Mouse (Mus musculus) stomach, postnatal 0 days (tissue): ENCODE measurements around the gene Col8a1. TPM values are rescaled to one million over a fixed set of nuclear protein-coding genes. Genes with fewer than 3 reads are reported as not detected.
A peak's percentile ranks its signal among the peaks of the same experiment; 100 is the strongest.

ENCODE experiments used
- ATAC-seq: fragments of 200-750 bp; cut with Nextera tagmentation; 2 replicates; pipeline ENCODE4 v1.8.0; 2017; ENCODE audit not compliant: low FRiP score, low TSS enrichment
- DNase-seq: peaks from one replicate; pipeline ENCODE4 v3.0.0-alpha.2; 2016; ENCODE audit warnings: low spot score
- H3K27ac ChIP-seq: fragments of 300-500 bp; sonication (generic); replicated peaks from 2 replicates; pipeline ENCODE4 v1.5.1; 2014; ENCODE audit warnings: mild to moderate bottlenecking, control low read depth
- H3K27me3 ChIP-seq: fragments of 300-500 bp; sonication (generic); 2 replicates; pipeline ENCODE4 v1.6.1; 2014; ENCODE audit warnings: low read length; ENCODE audit not compliant: control insufficient read depth, insufficient read depth
- H3K36me3 ChIP-seq: fragments of 300-500 bp; sonication (generic); 2 replicates; pipeline ENCODE4 v1.6.1; 2014; ENCODE audit warnings: low read length, mixed read lengths; ENCODE audit not compliant: control insufficient read depth, insufficient read depth
- H3K4me1 ChIP-seq: fragments of 300-500 bp; sonication (generic); replicated peaks from 2 replicates; pipeline ENCODE4 v1.6.1; 2014; ENCODE audit warnings: antibody characterized with exemption; ENCODE audit not compliant: control insufficient read depth, insufficient read depth
- H3K4me2 ChIP-seq: fragments of 300-500 bp; sonication (generic); replicated peaks from 2 replicates; pipeline ENCODE4 v1.6.1; 2014; ENCODE audit warnings: low read depth, mild to moderate bottlenecking, control low read depth, moderate library complexity
- H3K4me3 ChIP-seq: fragments of 300-500 bp; sonication (generic); 2 replicates; pipeline ENCODE4 v1.5.1; 2014; ENCODE audit warnings: low read depth, low read length, control low read depth
- H3K9ac ChIP-seq: fragments of 300-500 bp; sonication (generic); 2 replicates; pipeline ENCODE4 v1.6.1; 2014; ENCODE audit warnings: mild to moderate bottlenecking, low read length, control low read depth, mixed read lengths
- H3K9me3 ChIP-seq: fragments of 300-500 bp; sonication (generic); 2 replicates; pipeline ENCODE4 v1.6.1; 2016; ENCODE audit warnings: low read length; ENCODE audit not compliant: control insufficient read depth
- CTCF ChIP-seq: IDR thresholded peaks from 2 replicates; pipeline ENCODE4 v1.5.1; 2016; ENCODE audit warnings: antibody characterized with exemption, low read depth, mild to moderate bottlenecking, moderate library complexity
- EP300 ChIP-seq: optimal IDR thresholded peaks from 2 replicates; pipeline ENCODE3; 2016; ENCODE audit warnings: antibody characterized with exemption
- WGBS: fragments of 180-500 bp; shearing (Covaris S2); extraction: QIAGEN DNeasy Blood & Tissue Kit; methylation state at CpG from one replicate; pipeline ENCODE4 v1.1.7; 2014; 5-methylcytosine and 5-hydroxymethylcytosine counted together
- polyA plus RNA-seq: library from polyadenylated mRNA; unstranded; fragments of >200 nt; fragmentation: Nextera tagmentation; extraction: Ambion mirVana; gene quantifications from 2 replicates; pipeline ENCODE4 v1.2.1, GENCODE M21; 2015

Gene Col8a1
- polyA plus RNA-seq, 1 experiment from 2014 or later = 36.8 TPM

DNA sequence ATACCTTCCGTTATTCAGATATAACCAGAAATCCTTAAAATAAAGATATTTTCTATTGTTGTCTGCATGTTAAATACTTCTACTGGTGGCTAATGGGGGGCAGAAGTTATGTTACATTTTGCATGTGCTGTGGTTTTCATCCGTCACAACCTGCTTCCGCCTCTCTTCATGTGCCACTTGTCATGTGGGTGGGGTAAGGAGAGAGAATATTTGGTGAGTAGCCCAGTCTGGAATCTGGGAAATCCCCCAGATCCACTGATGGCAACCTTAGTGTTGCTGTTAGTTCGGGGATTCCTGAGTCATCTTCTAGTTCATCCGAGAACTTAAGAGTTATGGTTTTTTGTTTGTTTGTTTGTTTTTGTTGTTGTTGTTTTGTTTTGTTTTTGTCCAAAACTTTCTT is 55.8 kb downstream of the Col8a1 start:
- Histone ChIP-seq H3K9me3 (no peaks in the 10 kb centered on the region), H3K36me3 (no peaks in the 10 kb centered on the region), H3K27me3 (no peaks in the 10 kb centered on the region), H3K4me2 (no peak overlapping the region), H3K4me3 (no peak overlapping the region), H3K4me1 (no peaks in the 10 kb centered on the region), H3K27ac (no peak overlapping the region), H3K9ac (no peak overlapping the region)
- no peak for ATAC-seq
- whole genome bisulfite sequencing = 85% methylated on average over 5 of the region's 5 CpGs
- DNase-seq = no peak
- TF ChIP-seq EP300 (no peak), CTCF (no peak)

DNA sequence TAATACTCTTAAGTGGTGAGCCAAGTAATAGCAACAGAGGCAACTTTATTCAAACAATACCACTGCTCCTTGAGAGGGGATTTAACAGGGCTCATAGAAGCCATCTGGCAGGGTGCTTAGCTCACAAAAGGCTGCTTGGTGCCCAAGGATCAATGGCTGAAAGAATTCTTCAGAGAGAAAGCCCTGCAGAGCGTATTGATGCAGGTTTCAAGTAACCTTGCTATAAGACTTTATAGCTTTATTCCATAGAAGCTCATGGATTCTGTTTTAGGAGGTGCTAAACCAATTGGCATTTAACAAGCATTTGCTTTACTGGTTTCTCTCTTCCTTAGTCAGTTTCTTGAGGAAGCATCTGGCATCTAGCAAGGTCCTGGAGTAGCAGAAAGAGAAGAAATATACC is 59.8 kb downstream of the Col8a1 start:
- WGBS = 65% methylated on average over 1 of the region's 1 CpGs
- Histone ChIP-seq H3K27ac (no peak overlapping the region), H3K27me3 (no peaks in the 10 kb centered on the region), H3K9ac (no peak overlapping the region), H3K9me3 (no peaks in the 10 kb centered on the region), H3K36me3 (no peaks in the 10 kb centered on the region), H3K4me1 (no peaks in the 10 kb centered on the region), H3K4me2 (no peak overlapping the region), H3K4me3 (no peak overlapping the region)
- no peak for ATAC-seq
- TF ChIP-seq EP300 (no peak), CTCF (no peak)
- DNase-seq = no peak

DNA sequence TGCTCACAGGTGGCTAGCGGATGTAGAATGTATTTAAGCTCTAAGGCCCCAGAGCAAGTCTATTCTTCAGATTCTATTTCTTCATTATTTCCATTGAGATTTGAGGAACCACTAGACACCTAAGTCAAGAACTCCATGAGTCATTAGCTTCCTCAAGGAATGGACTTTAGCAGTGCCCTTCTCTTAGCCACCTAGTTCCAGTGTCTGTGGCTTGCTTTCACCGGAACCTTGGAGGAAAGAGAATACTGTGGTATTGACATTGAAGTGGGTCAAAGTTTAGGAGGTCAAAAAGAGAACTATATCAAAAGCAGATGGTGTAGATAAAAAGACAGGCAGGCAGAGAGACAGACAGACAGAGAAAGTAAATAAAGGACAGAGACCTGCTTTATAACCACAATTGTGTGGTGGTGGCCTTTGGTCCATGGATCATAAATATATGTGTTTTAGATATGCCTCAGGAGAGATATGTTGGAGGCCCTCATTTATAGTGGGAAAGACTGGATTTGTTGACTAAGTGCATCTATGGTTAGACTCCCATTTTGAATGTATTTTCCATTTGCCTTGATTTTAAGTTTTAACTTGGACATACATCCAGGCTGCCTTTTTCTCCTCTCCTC is 60.5 kb downstream of the Col8a1 start:
- Histone ChIP-seq H3K4me3 (no peak overlapping the region), H3K4me1 (no peaks in the 10 kb centered on the region), H3K4me2 (no peak overlapping the region), H3K9ac (no peak overlapping the region), H3K9me3 (no peaks in the 10 kb centered on the region), H3K36me3 (no peaks in the 10 kb centered on the region), H3K27ac (no peak overlapping the region), H3K27me3 (no peaks in the 10 kb centered on the region)
- 86% methylated on average over 2 of the region's 2 CpGs for WGBS
- DNase-seq (no peak), ATAC-seq (no peak)
- no peak for TF ChIP-seq CTCF
- TF ChIP-seq EP300 = no peak

DNA sequence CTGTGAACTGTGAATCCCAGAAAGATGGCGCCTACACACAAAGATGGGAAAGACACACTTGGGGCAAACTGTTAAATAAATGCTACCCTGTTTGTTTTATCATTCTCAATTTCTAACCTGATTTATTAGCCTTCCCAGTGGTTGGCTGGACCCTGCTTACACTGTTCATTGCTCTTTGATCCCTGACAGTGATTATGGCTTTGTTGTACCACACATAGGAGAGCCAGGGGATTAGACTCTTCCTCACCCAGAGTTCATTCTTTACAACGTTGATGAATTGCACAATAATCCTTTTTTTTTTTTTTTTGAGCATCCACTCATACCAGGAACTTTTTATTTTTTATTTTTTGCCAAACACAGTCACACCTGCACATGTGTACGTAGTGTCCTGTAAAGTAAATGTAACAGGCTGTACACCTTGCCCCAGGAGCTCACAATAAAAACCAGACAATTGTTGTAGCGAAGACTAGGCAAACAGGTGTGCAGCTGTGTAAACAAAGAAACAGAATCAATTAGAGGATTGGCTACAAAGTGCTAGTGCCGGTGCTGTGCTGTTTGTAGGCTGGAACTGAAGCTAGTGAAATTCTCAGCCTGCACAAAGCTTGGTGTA is 68.6 kb downstream of the Col8a1 start:
- H3K4me3 ChIP-seq = no peak overlapping the region
- no peak overlapping the region for H3K27ac ChIP-seq
- H3K27me3 ChIP-seq = no peaks in the 10 kb centered on the region
- no peaks in the 10 kb centered on the region for H3K9me3 ChIP-seq
- DNase-seq (peak; percentile 15), ATAC-seq (peak; percentile 86)
- TF ChIP-seq CTCF (no peak), EP300 (no peak)
- H3K4me2 ChIP-seq = no peak overlapping the region
- H3K4me1 ChIP-seq = no peaks in the 10 kb centered on the region
- WGBS = 38% methylated on average over 5 of the region's 5 CpGs
- no peaks in the 10 kb centered on the region for H3K36me3 ChIP-seq
- no peak overlapping the region for H3K9ac ChIP-seq

DNA sequence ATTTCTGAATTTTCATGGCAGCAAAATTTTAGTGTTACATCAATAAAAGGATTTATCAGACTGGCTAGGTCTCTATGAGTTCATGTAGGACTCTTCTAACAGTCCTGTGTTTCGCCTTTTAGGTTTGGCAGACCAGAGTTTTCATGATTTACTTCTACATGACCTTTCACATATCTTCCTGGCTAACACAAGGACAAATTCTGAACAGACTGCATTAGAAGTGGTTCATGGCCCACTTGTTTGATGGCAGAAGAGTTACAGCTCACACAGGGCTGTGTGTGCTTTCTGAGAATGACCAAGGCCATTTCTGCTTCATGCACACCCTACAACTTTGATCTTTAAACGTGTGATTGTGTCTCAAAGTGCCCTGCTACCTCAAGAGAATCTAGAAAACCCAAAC is 82.3 kb downstream of the Col8a1 start:
- DNase-seq (no peak), ATAC-seq (no peak)
- Histone ChIP-seq H3K9me3 (no peaks in the 10 kb centered on the region), H3K4me1 (no peaks in the 10 kb centered on the region), H3K4me3 (no peak overlapping the region), H3K9ac (no peak overlapping the region), H3K27ac (no peak overlapping the region), H3K27me3 (no peaks in the 10 kb centered on the region), H3K36me3 (no peaks in the 10 kb centered on the region), H3K4me2 (no peak overlapping the region)
- WGBS = 42% methylated on average over 2 of the region's 2 CpGs
- TF ChIP-seq CTCF (no peak), EP300 (no peak)

DNA sequence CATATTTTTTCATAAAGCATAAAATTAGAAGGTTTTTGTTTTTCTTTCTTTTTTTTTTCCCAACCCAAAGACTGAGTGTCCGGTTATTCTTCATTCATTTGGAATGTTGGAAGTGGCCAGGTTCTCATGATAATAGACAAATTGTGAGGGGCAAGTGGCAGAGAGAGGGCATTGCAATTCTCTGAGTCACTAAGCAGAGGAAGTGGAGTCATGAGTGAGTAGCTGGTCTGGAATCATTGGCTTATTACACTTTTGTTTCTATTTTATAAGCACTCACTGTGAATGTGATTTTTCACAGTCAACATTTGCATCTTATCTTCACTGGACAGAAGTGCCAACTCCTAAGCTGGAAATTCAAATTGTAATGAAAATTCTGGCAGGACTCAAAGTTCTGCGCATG is 82.9 kb downstream of the Col8a1 start:
- TF ChIP-seq CTCF = no peak
- TF ChIP-seq EP300 = no peak

More for the DNA sequence above, 82.9 kb downstream of the Col8a1 start:
- H3K9me3 ChIP-seq = no peaks in the 10 kb centered on the region
- no peak overlapping the region for H3K4me2 ChIP-seq
- no peak overlapping the region for H3K4me3 ChIP-seq
- ATAC-seq = no peak
- 62% methylated on average over 2 of the region's 2 CpGs for WGBS
- no peaks in the 10 kb centered on the region for H3K4me1 ChIP-seq
- H3K27me3 ChIP-seq = no peaks in the 10 kb centered on the region
- H3K36me3 ChIP-seq = no peaks in the 10 kb centered on the region
- H3K27ac ChIP-seq = no peak overlapping the region
- H3K9ac ChIP-seq = no peak overlapping the region
- DNase-seq = no peak
